Mouse (Mus musculus): ENCODE data around the gene Il1rl2. TPM values are rescaled to one million over a fixed set of nuclear protein-coding genes. Genes with fewer than 3 reads are reported as not detected.
"Not testable (repeated sequence)": the region's sequence is repeated elsewhere in the genome, so short reads cannot be mapped to it uniquely, and the experiment has no call there.

Il1rl2 gene
- total RNA-seq (2021), result 1 to 10 TPM; 4.3 to 5.1 TPM
- long read RNA-seq, experiment 1, partial matches to known transcripts, result 1 of 2 reads
- long read RNA-seq, experiment 1, other reads (novel, unspliced or antisense), result 1 of 2 reads
- long read RNA-seq, experiment 2, partial matches to known transcripts, result 0 of 1 reads
- long read RNA-seq, experiment 2, other reads (novel, unspliced or antisense), result 0 of 1 reads

DNA sequence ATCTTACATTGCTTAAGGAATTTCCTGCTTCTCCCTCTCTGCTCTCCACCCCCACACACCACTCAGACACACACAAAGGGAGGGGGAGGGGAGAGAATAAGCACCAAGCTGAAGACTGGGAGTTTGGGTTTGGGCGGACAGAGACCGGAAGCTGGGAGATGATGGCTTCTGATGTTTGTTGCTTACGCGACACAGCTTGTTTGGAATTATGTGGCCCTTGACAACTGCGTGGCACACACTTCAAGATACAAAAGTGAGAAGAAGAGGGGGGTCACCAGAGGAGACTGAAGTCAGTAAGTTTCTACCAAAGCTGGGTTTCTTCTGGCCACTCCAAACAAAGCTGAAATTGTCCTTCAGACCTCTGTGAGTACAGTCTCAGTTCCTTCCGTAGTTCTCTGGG is at the start of gene Il1rl2:
Gene Il1rl2 (plus strand): TSS at position 154 of the 400 bp plus-strand sequence.
- DNase-seq, result peak; percentile 10

DNA sequence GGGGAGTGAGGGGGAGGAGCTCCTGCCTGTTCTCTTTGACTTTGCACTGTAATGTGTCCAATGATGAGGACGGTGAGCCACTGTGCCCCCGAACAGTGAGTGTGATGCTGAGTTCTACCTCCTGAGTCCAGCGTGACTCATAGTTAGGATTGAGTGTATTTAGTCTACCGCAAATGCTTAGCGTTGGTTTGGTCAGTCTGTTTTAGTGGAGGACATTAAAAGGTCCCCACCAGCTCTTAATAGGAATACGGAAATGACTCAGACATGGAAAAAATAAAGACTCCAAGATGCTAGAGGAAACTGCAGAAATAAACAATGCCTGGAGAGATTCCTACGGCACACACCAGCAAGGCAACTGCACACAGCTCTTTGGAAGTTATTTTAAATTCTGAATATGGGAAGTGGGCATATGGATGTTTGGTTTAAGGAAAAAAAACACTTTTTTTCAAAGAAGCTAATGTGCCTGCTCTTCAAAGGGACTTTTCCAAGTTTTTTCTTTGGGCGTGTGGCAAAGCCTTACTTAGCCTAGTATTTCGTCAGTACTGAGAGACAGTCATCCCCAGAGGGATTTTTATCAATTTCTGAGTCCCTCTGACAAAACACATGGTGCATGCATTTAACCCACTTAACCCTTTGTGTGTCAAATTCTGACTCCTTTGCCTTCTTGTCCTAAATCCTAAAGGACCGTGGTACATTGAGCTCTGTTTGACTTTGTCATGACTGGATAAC is 49.0 kb upstream of the Il1rl2 start:
- DNase-seq, result no peak

GRCm38 (mm10) chr1:40277944-40278343 is 46.5 kb upstream of the Il1rl2 start:
- DNase-seq, result no peak

- no peak for DNase-seq
These were observed 45.7 kb upstream of the Il1rl2 start for GRCm38 (mm10) chr1:40278720-40279119.

- no peak for DNase-seq
These were observed 45.1 kb upstream of the Il1rl2 start for GRCm38 (mm10) chr1:40279182-40279743.

GRCm38 (mm10) chr1:40281950-40282349 is 42.5 kb upstream of the Il1rl2 start:
- no peak for DNase-seq

DNA sequence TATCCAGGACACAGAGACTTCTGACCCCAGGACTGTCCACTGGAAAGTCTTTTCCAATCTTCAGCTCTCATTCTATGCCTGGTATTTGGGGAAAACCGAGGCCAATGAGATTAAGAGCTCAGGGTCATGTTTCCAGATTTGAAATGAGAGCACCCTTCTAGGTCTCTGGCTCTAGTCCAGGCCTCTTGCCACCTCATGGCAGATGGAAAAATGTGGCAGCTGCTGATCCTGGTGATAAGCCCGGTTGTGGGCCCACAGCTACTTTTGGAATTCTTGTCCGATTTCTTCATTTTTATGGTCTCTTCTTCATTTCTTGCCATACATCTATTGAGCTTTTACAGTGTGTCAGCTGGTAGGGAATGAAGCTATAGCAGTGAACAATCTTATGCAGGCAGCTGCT is 42.0 kb upstream of the Il1rl2 start:
- DNase-seq, result peak; percentile 43

- DNase-seq, result no peak
These were observed 40.4 kb upstream of the Il1rl2 start for GRCm38 (mm10) chr1:40283995-40284394.

- DNase-seq, result no peak
These were observed 33.7 kb upstream of the Il1rl2 start for GRCm38 (mm10) chr1:40290489-40291255.

DNA sequence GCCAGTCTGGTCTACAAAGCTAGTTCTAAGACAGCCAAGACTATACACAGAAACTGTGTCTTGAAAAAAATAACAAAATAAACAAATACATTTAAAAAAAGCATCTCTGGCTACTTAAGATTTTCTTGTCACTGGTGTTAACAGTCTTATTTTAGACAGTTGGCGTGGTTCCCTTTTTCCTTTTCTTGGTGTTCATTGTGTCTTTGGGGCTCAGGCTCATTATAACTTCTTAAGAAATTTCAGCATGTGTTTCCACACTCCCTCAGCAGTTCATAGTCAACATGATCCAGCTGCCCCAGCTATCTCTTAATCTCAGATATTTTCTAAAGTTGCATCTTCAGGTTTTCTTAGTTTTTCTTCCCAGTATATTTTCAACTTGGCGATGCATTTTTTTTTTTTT is 32.2 kb upstream of the Il1rl2 start:
- no peak for DNase-seq

- no peak for DNase-seq
These were observed 30.5 kb upstream of the Il1rl2 start for GRCm38 (mm10) chr1:40293891-40294290.

- no peak for DNase-seq
These were observed 29.6 kb upstream of the Il1rl2 start for GRCm38 (mm10) chr1:40294824-40295223.

DNA sequence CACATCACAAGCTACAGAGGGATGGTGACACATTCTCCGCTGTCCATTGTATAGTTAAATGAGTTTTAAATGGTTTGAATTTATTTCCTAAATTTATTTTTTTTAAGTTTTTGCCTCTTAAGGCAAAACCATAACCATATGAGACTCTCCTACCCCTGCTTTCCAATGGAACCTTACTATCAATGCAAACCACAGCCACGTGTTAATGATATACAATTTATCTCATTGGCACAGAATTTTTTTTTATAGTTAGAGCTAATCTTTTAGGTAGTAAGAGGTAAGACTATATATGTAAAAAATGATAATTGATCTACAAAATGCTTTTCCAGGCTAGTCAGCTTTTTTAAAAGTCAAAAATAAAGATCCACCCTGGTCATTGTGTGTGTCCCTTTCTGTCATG is 26.4 kb upstream of the Il1rl2 start:
- no peak for DNase-seq

- no peak for DNase-seq
These were observed 21.1 kb upstream of the Il1rl2 start for GRCm38 (mm10) chr1:40303179-40303866.

DNA sequence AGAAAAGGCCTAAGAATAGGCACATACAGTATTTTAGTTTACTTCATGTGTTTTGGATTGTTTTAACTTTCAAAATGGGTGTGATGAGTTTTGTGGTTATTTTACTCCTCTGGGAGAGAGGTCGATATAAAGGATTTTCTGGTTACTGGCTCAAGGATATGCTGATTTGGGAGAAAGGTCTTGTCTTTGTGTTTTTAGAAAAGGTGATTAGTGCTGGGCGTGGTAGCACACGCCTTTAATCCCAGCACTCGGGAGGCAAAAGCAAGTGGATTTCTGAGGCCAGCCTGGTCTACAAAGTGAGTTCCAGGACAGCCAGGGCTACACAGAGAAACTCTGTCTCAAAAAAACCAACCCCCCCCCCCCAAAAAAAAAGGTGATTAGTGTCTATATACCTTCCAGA is 20.1 kb upstream of the Il1rl2 start:
- DNase-seq, result not testable (repeated sequence)

GRCm38 (mm10) chr1:40306111-40306510 is 18.3 kb upstream of the Il1rl2 start:
- no peak for DNase-seq

DNA sequence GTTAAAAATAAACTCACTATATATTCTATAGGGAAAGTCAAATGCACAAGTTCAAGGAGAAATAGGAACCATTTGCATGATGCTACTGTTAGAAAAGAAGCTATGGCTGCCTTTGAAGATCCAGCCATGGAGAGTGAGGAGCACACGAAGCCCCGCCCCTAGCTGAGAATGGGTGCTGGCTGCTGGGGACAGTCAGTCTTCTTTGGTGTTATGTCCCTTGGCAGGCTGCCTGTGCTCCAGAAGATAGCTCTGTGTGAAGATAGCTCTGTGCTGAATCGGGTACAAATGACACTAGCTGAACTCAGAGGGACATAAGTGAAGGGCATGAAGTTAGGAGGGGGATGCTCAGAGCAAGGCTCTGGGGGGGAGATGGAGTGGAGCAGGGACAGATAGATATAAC is 13.3 kb upstream of the Il1rl2 start:
- no peak for DNase-seq

DNA sequence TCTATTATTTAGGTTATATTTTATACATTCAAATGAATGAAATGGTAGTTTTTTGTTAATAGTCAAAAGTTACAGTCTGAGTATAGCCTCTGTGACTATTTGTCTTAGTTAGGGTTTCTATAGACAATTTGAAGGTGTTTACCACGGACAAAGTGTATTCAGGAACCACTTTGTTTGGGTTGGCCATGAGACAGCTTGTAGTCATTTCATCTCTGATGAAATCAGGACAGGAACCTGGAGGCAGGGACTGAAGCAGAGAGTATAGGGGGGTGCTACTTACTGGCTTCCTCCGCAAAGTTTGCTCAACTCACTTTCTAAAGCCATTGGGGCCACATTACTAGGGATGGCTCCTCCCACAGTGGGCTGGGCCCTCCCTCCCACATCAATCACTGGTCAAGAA is 12.8 kb upstream of the Il1rl2 start:
- DNase-seq, result no peak

DNA sequence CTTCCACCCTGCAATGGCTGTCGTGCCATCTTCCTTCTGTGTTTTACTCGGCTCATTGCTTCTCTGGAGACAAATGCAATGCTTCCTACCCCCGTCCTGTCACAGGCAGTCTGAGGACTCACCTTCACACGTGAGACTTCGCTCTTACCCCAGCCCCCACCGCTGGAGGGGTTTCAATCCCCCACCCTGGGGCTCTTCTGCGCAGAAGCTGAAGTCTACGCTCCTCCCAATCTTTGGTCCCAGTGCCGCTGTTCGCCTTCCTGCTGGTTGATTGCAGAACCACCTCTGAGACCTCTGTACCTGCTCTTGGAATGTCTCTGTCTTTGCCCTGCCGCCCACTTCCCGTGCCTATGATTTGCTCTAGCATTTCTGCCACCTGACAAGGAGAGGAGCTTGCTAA is 10.4 kb upstream of the Il1rl2 start:
- no peak for DNase-seq

- no peak for DNase-seq
These were observed 6.8 kb upstream of the Il1rl2 start for GRCm38 (mm10) chr1:40317657-40318056.

- no peak for DNase-seq
These were observed 2.6 kb upstream of the Il1rl2 start for GRCm38 (mm10) chr1:40321824-40322223.

DNA sequence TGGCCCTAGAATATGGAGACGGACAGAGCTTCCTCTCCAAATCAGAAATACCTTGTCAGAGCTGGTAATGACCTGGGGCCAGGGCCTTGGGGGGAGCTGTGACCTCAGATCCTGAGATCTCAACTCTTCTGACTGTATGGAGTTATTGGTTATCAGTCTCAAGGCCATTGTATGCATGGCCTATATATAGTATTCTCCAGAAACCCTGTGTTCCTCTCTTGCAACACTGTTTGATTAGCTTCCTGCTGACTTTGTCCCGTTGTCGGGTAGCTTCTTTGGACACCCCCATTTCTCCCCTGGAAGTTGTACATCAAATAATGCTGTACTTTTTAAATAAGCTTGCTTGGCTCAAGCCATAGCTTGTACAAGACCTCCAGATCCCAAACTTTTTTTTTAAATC is 1.9 kb upstream of the Il1rl2 start:
- no peak for DNase-seq
